In the genomic region with DNA sequence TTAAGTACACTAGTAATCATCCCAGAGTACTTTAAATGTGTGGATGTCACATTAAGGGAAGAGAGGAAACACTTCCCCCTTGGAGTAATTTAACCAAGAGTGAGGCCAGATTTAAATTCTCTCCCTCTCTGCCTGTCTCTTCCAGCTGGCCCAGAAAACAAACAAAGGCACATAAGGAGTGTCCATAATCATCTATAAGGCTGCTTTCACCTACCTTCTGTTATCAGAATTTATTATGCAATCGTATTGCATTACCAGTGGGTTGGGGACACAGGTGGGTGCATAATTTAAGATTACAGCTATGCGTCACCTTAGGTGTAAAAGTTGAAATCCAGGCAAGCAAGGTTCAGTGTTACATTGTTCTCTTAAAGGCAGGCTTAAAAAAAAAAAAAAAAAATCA, we compare ENCODE assay signal across 22 mouse cellular contexts.
DNase-seq lines count a peak whose midpoint lies in the region; ATAC-seq and TF ChIP-seq lines count a peak whose summit lies in the region.
"Had no signal": no experiment of that assay in that cellular context is flagged by ENCODE, and none has a peak within 500 bp of the region (broad histone marks: within the 10 kb centered on the region; RNA-seq: fewer than 3 reads in every experiment).

No protein-coding gene starts in this region.

- no peaks in the 10 kb centered on the region for H3K4me1 ChIP-seq in intestine, embryonic 15.5 days (replicated peaks)
- H3K4me1 ChIP-seq in intestine, embryonic 16.5 days (ENCODE audit: control insufficient read depth, insufficient read depth, low read length), result no peaks in the 10 kb centered on the region
- no peaks in the 10 kb centered on the region for H3K4me1 ChIP-seq in intestine, postnatal 0 days (replicated peaks; ENCODE audit: control insufficient read depth, insufficient read depth, low read length)
- no peaks in the 10 kb centered on the region for H3K4me1 ChIP-seq in stomach, postnatal 0 days (replicated peaks; ENCODE audit: control insufficient read depth, insufficient read depth)

- no peak for DNase-seq in stomach, postnatal 0 days (ENCODE audit: low spot score)
- DNase-seq in gastrocnemius, postnatal 14 days, result no peak
- DNase-seq in thymus, postnatal 0 days (ENCODE audit: low spot score), result no peak
- no peak for DNase-seq in right cerebral cortex, adult 18-20 months
- no peak for DNase-seq in cerebellum, adult 8-10 months
- DNase-seq: adrenal gland, adult 2 months; adrenal gland, adult 8-10 months; adrenal gland, postnatal 10 days; adrenal gland, postnatal 14 days; adrenal gland, postnatal 25 days; adrenal gland, postnatal 36 days; B cell, adult 2 months; cerebellum, adult 11 months; cerebellum, adult 11-12 months had no signal

- H3K36me3 ChIP-seq in intestine, embryonic 15.5 days, result no peaks in the 10 kb centered on the region
- no peaks in the 10 kb centered on the region for H3K36me3 ChIP-seq in intestine, embryonic 16.5 days (ENCODE audit: control insufficient read depth, insufficient read depth, low read length)
- no peaks in the 10 kb centered on the region for H3K36me3 ChIP-seq in intestine, postnatal 0 days (ENCODE audit: control insufficient read depth, insufficient read depth)
- H3K36me3 ChIP-seq in stomach, postnatal 0 days (ENCODE audit: control insufficient read depth, insufficient read depth, low read length), result no peaks in the 10 kb centered on the region
- H3K36me3 ChIP-seq: G1E had no signal

- no peak overlapping the region for H3K9ac ChIP-seq in intestine, embryonic 15.5 days
- H3K9ac ChIP-seq in intestine, embryonic 16.5 days (ENCODE audit: low read depth, low read length), result no peak overlapping the region
- no peak overlapping the region for H3K9ac ChIP-seq in intestine, postnatal 0 days (ENCODE audit: low read depth, low read length)
- no peak overlapping the region for H3K9ac ChIP-seq in stomach, postnatal 0 days (ENCODE audit: low read length)

- TF ChIP-seq CTCF in intestine, postnatal 0 days (IDR thresholded peaks at IDR 0.05; ENCODE audit: low read depth), result no peak
- no peak for TF ChIP-seq CTCF in stomach, postnatal 0 days (IDR thresholded peaks at IDR 0.05; ENCODE audit: low read depth)

- peak; percentile 74 for ATAC-seq in intestine, embryonic 15.5 days
- ATAC-seq in intestine, embryonic 16.5 days, result peak; percentile 77; the same call in 1 of the 2 replicates
- 0 out of 2 replicates have a peak, but pooled peaks have one; percentile 47 for ATAC-seq in intestine, postnatal 0 days
- 0 out of 2 replicates have a peak, but pooled peaks have one; percentile 39 for ATAC-seq in stomach, postnatal 0 days (ENCODE audit: low FRiP score, low TSS enrichment)
- ATAC-seq: activated CD4-positive, CD25-positive, alpha-beta regulatory T cell, adult 4 months; CD4-positive, CD25-positive, alpha-beta regulatory T cell, adult 4 months; Patski had no signal

- no peak for TF ChIP-seq EP300 in stomach, postnatal 0 days (optimal IDR thresholded peaks at IDR 0.05)

- no peak overlapping the region for H3K27ac ChIP-seq in intestine, embryonic 15.5 days
- H3K27ac ChIP-seq in intestine, embryonic 16.5 days (ENCODE audit: low read length), result no peak overlapping the region
- no peak overlapping the region for H3K27ac ChIP-seq in intestine, postnatal 0 days (ENCODE audit: low read depth, low read length)
- no peak overlapping the region for H3K27ac ChIP-seq in stomach, postnatal 0 days (replicated peaks)

- H3K4me2 ChIP-seq in intestine, embryonic 15.5 days (replicated peaks), result no peak overlapping the region
- no peak overlapping the region for H3K4me2 ChIP-seq in intestine, embryonic 16.5 days (ENCODE audit: low read depth, low read length)
- no peak overlapping the region for H3K4me2 ChIP-seq in intestine, postnatal 0 days (replicated peaks; ENCODE audit: low read depth)
- no peak overlapping the region for H3K4me2 ChIP-seq in stomach, postnatal 0 days (replicated peaks; ENCODE audit: low read depth)

- WGBS in intestine, embryonic 15.5 days, result 68% methylated on average over 2 of the region's 2 CpGs
- WGBS in intestine, embryonic 16.5 days, result 64% methylated on average over 2 of the region's 2 CpGs
- WGBS in intestine, postnatal 0 days, result 51% methylated on average over 2 of the region's 2 CpGs
- WGBS in stomach, postnatal 0 days, result 75% methylated on average over 2 of the region's 2 CpGs

- intact Hi-C loops in gastrocnemius, postnatal 14 days (cut with DNase I; ENCODE audit: low total_unique reads), result no loop called here

- H3K27me3 ChIP-seq in intestine, embryonic 15.5 days (replicated peaks), result no peaks in the 10 kb centered on the region
- no peaks in the 10 kb centered on the region for H3K27me3 ChIP-seq in intestine, embryonic 16.5 days (replicated peaks; ENCODE audit: control insufficient read depth, insufficient read depth, low read length)
- H3K27me3 ChIP-seq in intestine, postnatal 0 days (replicated peaks; ENCODE audit: control insufficient read depth, insufficient read depth, low read length), result no peaks in the 10 kb centered on the region
- no peaks in the 10 kb centered on the region for H3K27me3 ChIP-seq in stomach, postnatal 0 days (ENCODE audit: control insufficient read depth, insufficient read depth, low read length)
- H3K27me3 ChIP-seq: CH12.LX, Patski had no signal

- H3K4me3 ChIP-seq in intestine, embryonic 15.5 days (replicated peaks), result no peak overlapping the region
- H3K4me3 ChIP-seq in intestine, embryonic 16.5 days (ENCODE audit: low read length), result no peak overlapping the region
- no peak overlapping the region for H3K4me3 ChIP-seq in intestine, postnatal 0 days (ENCODE audit: low read depth, low read length)
- H3K4me3 ChIP-seq in stomach, postnatal 0 days (ENCODE audit: low read depth, low read length), result no peak overlapping the region

- no peaks in the 10 kb centered on the region for H3K9me3 ChIP-seq in intestine, embryonic 15.5 days
- no peaks in the 10 kb centered on the region for H3K9me3 ChIP-seq in intestine, embryonic 16.5 days (ENCODE audit: control insufficient read depth, low read length)
- no peaks in the 10 kb centered on the region for H3K9me3 ChIP-seq in intestine, postnatal 0 days (ENCODE audit: control insufficient read depth)
- H3K9me3 ChIP-seq in stomach, postnatal 0 days (ENCODE audit: control insufficient read depth, low read length), result no peaks in the 10 kb centered on the region
- H3K9me3 ChIP-seq: G1E had no signal
